Mouse (Mus musculus) lung, postnatal 25 days (tissue): ENCODE data around the gene Atp6v0e2.
"Not testable (repeated sequence)": the region's sequence is repeated elsewhere in the genome, so short reads cannot be mapped to it uniquely, and the experiment has no call there.

ENCODE experiments used
- DNase-seq: peaks from one replicate; pipeline ENCODE4 v3.0.0; 2022; ENCODE audit warnings: low spot score

Atp6v0e2 gene

DNA sequence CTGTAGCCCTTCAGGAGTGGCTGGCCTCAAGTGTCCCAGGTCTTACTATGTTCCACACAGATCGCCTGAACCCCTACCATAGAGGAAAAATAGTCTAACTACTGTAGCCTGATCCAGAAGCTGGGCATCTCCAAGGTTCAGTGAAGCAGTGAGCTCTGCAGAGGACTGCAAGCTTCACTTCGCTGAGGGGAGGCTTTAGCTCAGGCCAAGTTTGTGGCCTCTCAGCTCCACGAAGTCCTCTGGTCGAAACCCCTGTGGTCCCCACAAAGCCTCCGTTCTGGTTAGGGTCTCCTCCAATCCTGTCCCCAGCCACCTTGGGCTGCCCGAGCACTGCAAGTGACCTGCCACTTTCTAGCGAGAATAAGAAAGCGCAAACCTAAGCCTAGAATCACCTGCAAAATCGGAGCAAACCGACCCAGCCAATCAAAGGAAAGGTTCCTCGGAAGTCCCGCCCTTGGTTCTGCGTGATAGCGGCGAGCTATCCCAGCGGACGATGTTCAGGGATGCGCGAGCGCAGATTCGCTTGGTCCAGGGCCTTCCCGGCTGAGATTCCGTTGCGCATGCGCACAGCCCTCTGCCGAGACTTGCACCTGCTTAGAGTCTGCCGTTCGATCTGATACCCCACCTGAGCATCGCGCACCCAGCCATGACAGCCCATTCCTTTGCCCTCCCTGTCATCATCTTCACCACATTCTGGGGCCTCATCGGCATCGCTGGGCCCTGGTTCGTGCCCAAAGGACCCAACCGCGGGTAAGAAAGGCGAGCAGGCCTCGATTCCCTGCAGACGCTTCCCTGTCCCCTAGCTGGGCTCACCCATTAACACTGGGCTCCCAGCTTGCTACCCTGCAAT lies at the start of gene Atp6v0e2:
Gene Atp6v0e2, plus strand, starts transcription at position 511 of the 850 bp plus-strand sequence.
- DNase-seq, result peak; percentile 77

- no peak for DNase-seq
These were observed 49.4 kb upstream of the Atp6v0e2 start for GRCm38 (mm10) chr6:48487747-48488725.

- DNase-seq, result no peak
These were observed 47.7 kb upstream of the Atp6v0e2 start for GRCm38 (mm10) chr6:48489741-48490140.

DNA sequence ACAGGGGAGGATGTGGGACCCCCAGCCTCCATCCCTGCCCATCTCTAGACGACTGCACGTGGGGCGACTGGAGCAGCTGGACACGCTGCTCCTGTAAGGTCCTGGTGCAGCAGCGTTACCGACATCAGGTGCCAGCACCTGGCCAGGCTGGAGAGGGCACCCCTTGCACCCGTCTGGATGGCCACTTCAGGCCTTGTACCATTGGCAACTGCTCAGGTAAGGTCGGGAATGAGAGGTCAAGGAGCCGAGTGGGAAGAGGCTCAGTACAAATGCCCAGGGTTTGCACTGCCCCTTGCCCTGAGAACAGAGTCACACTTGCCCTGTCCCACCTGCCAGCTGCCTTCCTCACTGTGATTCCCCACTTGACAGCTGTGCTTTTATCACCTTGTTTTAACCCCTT lies 46.1 kb upstream of the Atp6v0e2 start:
- peak; percentile 65 for DNase-seq

- no peak for DNase-seq
These were observed 44.2 kb upstream of the Atp6v0e2 start for GRCm38 (mm10) chr6:48493136-48493730.

DNA sequence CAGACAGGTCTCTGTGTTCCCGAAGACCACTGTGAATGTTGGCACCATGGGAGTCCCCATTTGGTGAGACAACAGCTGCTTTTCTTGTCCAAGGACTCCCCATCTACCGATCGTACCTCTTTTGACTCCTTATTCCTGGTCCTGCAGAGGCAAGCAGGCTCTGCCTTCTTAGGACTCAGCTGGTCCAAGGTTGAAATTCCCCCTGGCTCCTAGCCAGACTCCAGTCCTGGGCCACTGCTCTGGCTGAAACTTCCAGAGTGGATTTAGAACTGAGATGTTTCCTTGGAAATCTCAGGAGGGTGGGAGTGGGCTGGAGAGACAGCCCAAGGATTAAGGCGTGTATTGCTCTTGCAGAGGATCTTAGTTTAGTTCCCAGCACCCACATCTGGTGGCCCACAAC lies 39.9 kb upstream of the Atp6v0e2 start:
- no peak for DNase-seq

GRCm38 (mm10) chr6:48503847-48504240 lies 33.6 kb upstream of the Atp6v0e2 start:
- DNase-seq, result no peak

DNA sequence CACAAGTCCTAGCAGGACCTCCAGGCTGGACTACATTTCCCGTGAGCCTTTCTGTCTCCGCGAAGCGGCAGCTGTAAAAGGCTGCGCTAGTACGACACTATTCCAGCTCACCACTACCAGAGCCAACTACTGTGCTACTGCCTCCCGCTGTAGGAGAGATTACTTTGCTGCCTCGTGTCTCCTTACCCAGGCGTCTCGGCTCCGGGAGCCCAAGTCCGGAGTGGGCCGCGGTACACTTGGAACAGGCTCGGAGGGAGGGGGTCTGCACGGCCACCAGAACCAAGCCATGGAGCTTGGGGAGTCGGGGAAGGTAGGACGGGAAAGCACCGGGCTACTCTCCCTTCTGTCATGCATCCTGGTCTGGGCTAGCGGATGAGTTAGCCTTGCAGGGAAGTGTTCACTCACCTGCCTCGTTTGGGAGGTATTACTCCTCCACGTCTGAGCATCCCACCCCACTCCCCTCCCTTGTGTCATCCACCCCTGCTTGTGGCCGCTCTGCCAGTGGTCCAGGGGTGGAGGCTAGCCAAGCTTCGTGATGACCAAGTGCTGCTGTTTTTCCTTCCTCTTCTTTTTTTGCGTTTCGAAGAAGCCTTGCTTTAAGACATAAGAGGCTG lies 33.1 kb upstream of the Atp6v0e2 start:
- peak; percentile 88 for DNase-seq

DNA sequence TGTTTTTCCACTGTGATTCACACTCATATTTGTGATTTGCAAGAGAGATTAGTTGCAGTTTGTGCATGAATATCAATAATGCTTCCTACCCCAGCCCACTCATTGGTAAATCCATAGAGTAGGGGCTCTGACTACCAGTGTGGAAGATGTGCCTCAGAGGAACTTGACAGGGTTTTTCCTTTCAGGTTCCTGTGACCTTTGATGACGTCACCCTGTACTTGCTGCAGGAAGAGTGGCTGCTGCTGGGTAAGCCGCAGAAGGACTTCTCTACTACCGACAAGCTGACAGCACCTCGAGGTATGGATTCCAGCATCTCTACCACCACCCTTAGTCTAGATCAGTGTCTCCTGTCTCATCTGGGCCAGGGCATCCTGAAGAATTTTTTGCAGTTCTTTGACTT lies 29.3 kb upstream of the Atp6v0e2 start:
- DNase-seq, result no peak

GRCm38 (mm10) chr6:48510426-48510825 lies 27.0 kb upstream of the Atp6v0e2 start:
- no peak for DNase-seq

- no peak for DNase-seq
These were observed 25.6 kb upstream of the Atp6v0e2 start for GRCm38 (mm10) chr6:48511861-48512260.

DNA sequence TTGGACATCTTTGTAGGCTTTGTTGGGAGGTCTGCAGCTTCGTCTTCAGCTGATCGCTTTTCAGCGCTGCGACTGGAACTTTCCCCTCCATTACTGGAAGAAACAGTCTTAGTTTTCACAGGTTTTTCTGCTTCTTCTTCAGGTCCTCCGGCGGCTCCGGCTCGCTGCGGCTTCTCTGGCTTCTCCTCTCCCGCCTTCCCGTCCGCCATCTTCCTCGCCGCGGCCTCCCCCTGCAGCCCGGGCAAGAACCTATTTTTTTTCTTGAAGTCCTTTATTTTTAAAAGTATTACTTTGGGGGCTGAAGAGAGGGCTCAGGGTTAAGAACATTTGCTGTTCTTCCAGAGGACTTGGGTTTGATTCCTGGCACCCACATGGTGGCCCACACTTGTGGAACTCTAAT lies 12.5 kb upstream of the Atp6v0e2 start:
- not testable (repeated sequence) for DNase-seq

DNA sequence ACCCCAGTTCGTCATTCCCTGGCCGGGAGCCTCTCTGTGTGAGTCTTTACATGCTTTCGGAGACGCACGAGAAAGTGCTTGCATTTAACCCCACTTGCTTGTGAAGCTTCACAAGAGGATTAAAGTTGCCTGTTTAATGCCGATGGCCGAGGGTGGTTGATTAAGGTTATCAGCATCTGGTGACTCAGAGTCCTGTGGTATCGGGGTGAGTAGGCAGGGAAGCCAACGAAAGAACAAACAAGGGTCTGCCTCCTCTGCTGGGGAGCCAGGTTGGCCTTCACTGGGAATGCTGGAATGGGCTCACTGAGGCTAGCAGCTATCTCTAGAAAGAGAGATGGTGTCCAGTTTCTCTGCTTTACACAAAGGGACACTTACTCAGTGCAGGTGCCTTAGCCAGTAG lies 9.5 kb upstream of the Atp6v0e2 start:
- DNase-seq, result no peak

DNA sequence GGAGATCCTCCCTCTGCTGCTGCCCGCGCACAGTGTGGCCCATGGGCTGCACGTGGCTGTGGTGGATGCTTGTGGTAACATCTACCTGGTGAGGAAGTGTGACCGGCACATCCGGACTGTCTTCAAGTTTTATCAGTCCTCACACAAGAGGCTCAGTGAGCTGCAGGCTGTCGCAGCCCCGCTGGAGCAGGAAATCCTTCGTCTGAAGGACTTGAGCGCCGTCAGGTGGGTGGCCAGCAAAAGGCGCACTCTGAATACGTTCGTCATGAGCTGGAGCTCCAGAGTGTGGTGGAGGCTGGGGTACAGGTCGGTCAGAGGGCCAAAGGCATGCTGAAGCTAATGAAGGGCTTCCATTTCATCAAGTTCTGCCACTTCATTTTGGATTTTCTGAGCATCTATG lies 8.2 kb upstream of the Atp6v0e2 start:
- no peak for DNase-seq

DNA sequence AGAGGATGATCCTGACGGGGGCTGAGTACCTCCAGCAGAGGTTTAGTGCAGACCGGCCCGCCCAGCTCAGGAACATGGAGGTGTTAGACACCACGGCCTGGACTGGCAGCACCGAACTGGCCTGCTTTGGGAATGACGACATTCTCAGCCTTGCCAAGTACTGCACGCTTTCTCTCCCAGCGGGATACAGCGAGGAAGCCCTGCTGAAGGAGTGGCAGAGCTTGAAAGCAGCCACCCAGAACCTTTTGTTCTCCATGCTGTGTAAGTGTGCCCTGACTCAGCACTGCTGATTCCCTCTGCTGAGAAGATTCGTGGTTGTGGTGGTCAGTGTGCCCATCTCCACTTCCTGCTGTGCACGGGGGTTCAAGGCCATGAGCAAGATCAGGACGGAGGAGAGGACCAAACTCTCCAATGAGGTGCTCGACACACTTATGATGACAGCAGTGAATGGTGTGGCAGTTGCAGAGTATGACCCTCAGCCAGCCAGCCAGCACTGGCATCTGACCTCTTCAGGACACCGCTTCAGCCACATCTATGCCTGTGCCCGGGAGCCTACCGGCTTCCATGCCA lies 7.5 kb upstream of the Atp6v0e2 start:
- DNase-seq, result no peak

- no peak for DNase-seq
These were observed 6.6 kb upstream of the Atp6v0e2 start for GRCm38 (mm10) chr6:48530862-48531261.

- no peak for DNase-seq
These were observed 3.9 kb upstream of the Atp6v0e2 start for GRCm38 (mm10) chr6:48533475-48533874.

GRCm38 (mm10) chr6:48534913-48535312 lies 2.5 kb upstream of the Atp6v0e2 start:
- DNase-seq, result no peak

- no peak for DNase-seq
These were observed 1.3 kb upstream of the Atp6v0e2 start for GRCm38 (mm10) chr6:48536091-48536490.

GRCm38 (mm10) chr6:48538841-48539737 lies 1.7 kb downstream of the Atp6v0e2 start:
- DNase-seq, result peak; percentile 77

DNA sequence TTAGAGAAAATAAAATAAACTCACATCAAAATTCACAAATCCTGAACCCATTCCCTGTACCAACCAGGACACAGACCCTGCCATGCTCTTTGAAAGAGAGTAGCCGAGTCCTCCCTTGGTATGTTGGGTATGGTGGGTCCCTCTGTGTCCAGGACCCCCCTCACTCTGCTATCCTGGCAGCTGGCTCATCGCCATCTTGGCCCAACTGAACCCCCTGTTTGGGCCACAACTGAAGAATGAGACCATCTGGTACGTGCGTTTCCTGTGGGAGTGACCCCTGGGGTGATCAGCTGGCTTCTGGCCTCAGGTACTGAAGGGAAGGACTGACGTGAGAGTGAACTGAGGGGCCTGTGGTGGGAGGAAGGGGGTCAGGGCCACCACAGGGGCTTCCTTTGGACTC lies 2.4 kb downstream of the Atp6v0e2 start:
- DNase-seq, result no peak
